Mouse (Mus musculus): Measurements from ENCODE around the gene Rpl38. TPM values are rescaled to one million over a fixed set of nuclear protein-coding genes. Genes with fewer than 3 reads are reported as not detected.

Rpl38 gene
- polyA plus RNA-seq, 1 experiment from 2014 or later = 977 TPM

DNA sequence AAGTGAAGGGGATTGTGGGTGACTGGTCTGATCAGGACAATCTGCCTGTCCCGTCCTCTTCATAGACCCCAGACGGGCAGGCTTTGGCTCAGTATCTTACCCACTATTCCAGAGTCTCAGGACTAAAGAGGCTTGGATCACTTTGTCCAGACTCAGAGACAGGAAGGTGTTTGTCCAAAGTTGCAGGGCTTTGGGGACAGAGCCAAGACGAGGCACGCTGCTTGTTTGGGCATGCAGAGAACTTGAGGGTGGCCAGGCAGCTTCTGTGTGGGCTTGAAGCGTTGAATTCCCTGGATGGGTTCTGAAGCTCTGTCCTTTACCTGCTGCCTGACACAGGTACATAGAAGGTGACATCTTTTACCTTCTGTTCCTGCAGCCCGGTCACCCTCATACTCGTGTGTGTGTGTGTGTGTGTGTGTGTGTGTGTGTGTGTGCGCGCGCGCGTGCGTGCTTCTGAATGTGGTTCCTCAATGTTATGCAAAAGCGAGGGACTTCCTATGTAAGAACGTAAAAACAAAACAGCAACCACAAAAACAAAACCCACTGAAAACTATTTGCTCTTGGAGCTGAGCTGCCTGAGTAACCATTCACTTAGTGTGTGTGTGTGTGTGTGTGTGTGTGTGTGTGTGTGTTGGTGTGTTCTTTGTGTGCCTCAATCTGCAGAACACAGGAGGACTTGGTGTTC, 34.1 kb downstream of the Rpl38 start:
- Histone ChIP-seq H3K27ac (ENCODE audit: low read depth, low read length) (no peak overlapping the region), H3K27me3 (ENCODE audit: control insufficient read depth, insufficient read depth, low read length) (no peaks in the 10 kb centered on the region), H3K4me1 (ENCODE audit: control insufficient read depth, insufficient read depth, low read length) (peaks cover 9% of the 10 kb centered on the region; the same call in 1 of the 2 replicates), H3K9me3 (ENCODE audit: control insufficient read depth, low read length) (no peaks in the 10 kb centered on the region), H3K9ac (ENCODE audit: low read length) (no peak overlapping the region), H3K4me2 (no peak overlapping the region), H3K36me3 (ENCODE audit: control insufficient read depth, insufficient read depth, low read length) (no peaks in the 10 kb centered on the region), H3K4me3 (ENCODE audit: low read depth, low read length) (no peak overlapping the region)
- 91% methylated on average over 15 of the region's 15 CpGs for WGBS
- DNase-seq (ENCODE audit: low spot score, missing footprints) = no peak
- ATAC-seq (ENCODE audit: low FRiP score) = no peak

DNA sequence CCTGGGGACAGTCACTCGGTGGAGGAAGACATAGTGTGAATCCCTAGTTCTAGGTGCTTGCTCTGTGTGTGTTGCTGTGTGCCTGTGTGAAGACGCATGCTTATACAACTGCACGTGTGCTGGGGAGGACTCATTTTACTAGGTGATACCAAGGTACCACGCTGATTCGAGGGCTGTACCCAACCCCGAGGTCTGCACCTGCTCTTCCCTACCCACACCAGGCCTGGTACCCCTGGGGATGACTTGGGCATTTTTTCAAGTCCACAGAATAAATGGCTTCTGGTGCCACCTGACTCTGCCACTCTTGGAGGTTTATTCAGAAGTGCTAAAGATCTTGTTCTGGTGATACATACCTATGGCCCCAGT, 34.7 kb downstream of the Rpl38 start:
- ATAC-seq (ENCODE audit: low FRiP score) (no peak), DNase-seq (ENCODE audit: low spot score, missing footprints) (no peak)
- H3K27ac ChIP-seq (ENCODE audit: low read depth, low read length) = no peak overlapping the region
- no peak overlapping the region for H3K4me3 ChIP-seq (ENCODE audit: low read depth, low read length)
- no peaks in the 10 kb centered on the region for H3K36me3 ChIP-seq (ENCODE audit: control insufficient read depth, insufficient read depth, low read length)
- no peaks in the 10 kb centered on the region for H3K27me3 ChIP-seq (ENCODE audit: control insufficient read depth, insufficient read depth, low read length)
- WGBS = 87% methylated on average over 6 of the region's 6 CpGs
- H3K4me2 ChIP-seq = no peak overlapping the region
- H3K4me1 ChIP-seq (ENCODE audit: control insufficient read depth, insufficient read depth, low read length) = peaks cover 9% of the 10 kb centered on the region; the same call in 1 of the 2 replicates
- H3K9ac ChIP-seq (ENCODE audit: low read length) = no peak overlapping the region
- no peaks in the 10 kb centered on the region for H3K9me3 ChIP-seq (ENCODE audit: control insufficient read depth, low read length)

DNA sequence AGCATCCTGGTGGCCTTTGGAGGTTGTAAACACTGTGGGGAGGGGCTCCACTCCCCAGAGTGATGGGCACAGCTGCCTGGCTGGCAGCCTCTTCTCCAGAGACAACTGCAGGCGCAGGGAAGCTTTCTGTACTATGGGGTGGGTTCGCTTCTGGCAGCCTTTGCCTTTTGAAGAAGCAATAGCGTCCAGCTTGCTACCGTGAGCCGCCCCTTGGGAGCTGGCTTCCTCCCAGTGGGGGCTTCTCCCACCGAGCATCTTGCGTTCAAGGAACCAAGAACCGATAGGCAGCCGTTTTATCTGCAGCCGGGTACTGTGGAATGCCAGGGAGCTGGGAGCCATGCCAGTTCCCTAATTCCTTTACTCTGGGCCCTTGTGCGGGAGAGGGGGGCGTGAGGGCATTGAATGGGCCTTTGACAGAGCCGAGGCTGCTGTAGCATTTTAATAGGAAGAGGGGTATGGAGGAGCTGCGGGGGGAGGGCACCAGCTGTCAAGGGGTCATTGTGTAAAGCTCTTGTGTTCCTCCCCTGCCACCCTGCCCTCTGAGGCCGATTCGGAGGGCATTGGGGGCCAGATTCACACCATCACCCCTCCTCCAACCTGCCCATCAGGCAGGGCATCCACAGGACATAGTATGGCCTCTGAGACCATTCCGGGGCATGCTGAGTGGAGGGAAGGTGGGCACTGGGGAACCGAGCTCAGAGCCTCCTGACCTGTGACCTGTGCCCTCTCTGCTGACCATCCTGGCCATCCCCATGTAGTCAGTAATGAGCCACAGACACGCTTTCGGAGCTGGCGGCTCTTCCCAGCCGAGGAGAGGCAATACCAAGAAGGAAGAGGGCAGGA, 36.0 kb downstream of the Rpl38 start:
- 59% methylated on average over 22 of the region's 22 CpGs for WGBS
- Histone ChIP-seq H3K9ac (ENCODE audit: low read length) (no peak overlapping the region), H3K4me3 (ENCODE audit: low read depth, low read length) (no peak overlapping the region), H3K27ac (ENCODE audit: low read depth, low read length) (no peak overlapping the region), H3K4me2 (no peak overlapping the region), H3K27me3 (ENCODE audit: control insufficient read depth, insufficient read depth, low read length) (no peaks in the 10 kb centered on the region), H3K36me3 (ENCODE audit: control insufficient read depth, insufficient read depth, low read length) (no peaks in the 10 kb centered on the region), H3K4me1 (ENCODE audit: control insufficient read depth, insufficient read depth, low read length) (peaks cover 9% of the 10 kb centered on the region; the same call in 1 of the 2 replicates), H3K9me3 (ENCODE audit: control insufficient read depth, low read length) (no peaks in the 10 kb centered on the region)
- ATAC-seq (ENCODE audit: low FRiP score) = no peak
- DNase-seq (ENCODE audit: low spot score, missing footprints) = no peak

DNA sequence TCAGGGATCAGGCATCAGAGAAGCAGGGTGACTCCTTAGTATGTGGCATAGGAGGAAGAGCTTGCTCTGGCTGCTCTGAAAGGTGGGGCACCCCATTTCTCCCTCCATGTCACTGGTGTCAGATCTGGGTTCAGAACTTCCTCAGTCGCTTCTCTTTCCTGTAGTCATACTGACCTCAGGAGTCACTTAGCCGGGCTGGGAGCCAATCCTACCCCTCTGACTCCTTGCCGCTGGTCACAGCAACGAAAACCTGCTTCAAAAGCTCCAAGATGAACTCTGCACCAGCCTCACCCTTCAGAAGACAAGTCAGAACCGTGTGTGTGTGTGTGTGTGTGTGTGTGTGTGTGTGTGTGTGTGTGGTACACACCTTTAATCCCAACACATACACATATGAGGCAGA, 38.0 kb downstream of the Rpl38 start:
- H3K27me3 ChIP-seq (ENCODE audit: control insufficient read depth, insufficient read depth, low read length) = no peaks in the 10 kb centered on the region
- DNase-seq (ENCODE audit: low spot score, missing footprints) (no peak), ATAC-seq (ENCODE audit: low FRiP score) (no peak)
- H3K27ac ChIP-seq (ENCODE audit: low read depth, low read length) = no peak overlapping the region
- peaks cover 9% of the 10 kb centered on the region; the same call in 1 of the 2 replicates for H3K4me1 ChIP-seq (ENCODE audit: control insufficient read depth, insufficient read depth, low read length)
- no peak overlapping the region for H3K4me3 ChIP-seq (ENCODE audit: low read depth, low read length)
- H3K9me3 ChIP-seq (ENCODE audit: control insufficient read depth, low read length) = no peaks in the 10 kb centered on the region
- no peaks in the 10 kb centered on the region for H3K36me3 ChIP-seq (ENCODE audit: control insufficient read depth, insufficient read depth, low read length)
- no peak overlapping the region for H3K9ac ChIP-seq (ENCODE audit: low read length)
- 85% methylated on average over 5 of the region's 5 CpGs for WGBS
- no peak overlapping the region for H3K4me2 ChIP-seq

DNA sequence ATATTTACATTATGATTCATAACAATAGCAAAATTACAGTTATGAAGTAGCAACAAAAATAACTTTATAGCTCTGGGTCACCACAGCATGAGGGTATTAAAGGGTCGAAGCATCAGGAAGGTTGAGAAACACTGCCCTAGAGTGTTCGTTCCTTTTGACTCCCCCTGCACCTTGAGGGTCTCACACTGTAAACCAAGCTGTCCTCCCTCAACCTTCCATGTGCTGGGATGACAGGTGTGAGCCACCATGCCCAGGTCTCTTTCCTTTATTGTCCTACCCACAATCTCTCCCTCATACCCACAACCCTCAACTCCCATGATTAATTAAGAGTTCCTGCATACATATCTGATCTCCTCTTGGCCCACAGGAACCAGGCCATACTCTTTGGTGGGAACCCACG, 43.1 kb downstream of the Rpl38 start:
- no peak for ATAC-seq (ENCODE audit: low FRiP score)
- WGBS = 90% methylated on average over 3 of the region's 3 CpGs
- H3K36me3 ChIP-seq (ENCODE audit: control insufficient read depth, insufficient read depth, low read length) = no peaks in the 10 kb centered on the region
- H3K4me1 ChIP-seq (ENCODE audit: control insufficient read depth, insufficient read depth, low read length) = no peaks in the 10 kb centered on the region
- no peak overlapping the region for H3K4me3 ChIP-seq (ENCODE audit: low read depth, low read length)
- no peak overlapping the region for H3K9ac ChIP-seq (ENCODE audit: low read length)
- no peak for DNase-seq (ENCODE audit: low spot score, missing footprints)
- H3K4me2 ChIP-seq = no peak overlapping the region
- no peak overlapping the region for H3K27ac ChIP-seq (ENCODE audit: low read depth, low read length)
- no peaks in the 10 kb centered on the region for H3K9me3 ChIP-seq (ENCODE audit: control insufficient read depth, low read length)
- no peaks in the 10 kb centered on the region for H3K27me3 ChIP-seq (ENCODE audit: control insufficient read depth, insufficient read depth, low read length)

DNA sequence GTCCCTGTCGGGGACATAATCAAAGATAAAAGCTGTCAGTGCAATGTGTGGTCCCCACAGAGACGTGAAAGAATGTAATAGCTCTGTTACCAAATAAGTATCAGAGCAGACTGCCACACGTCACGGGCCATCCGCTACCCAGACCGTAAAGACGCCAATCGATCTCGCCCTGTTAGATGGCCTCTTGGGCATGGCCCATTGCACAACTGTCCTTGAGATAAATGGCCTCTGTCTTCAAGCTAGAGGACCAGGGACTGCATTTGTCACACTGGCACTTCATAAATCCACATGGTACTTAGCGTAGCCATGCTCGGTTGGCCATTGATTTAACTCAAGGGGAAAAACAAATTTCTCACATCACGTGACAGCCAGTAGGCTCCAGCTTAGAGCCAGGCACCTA, 43.5 kb downstream of the Rpl38 start:
- ATAC-seq (ENCODE audit: low FRiP score) = no peak
- DNase-seq (ENCODE audit: low spot score, missing footprints) = no peak
- 88% methylated on average over 12 of the region's 12 CpGs for WGBS

DNA sequence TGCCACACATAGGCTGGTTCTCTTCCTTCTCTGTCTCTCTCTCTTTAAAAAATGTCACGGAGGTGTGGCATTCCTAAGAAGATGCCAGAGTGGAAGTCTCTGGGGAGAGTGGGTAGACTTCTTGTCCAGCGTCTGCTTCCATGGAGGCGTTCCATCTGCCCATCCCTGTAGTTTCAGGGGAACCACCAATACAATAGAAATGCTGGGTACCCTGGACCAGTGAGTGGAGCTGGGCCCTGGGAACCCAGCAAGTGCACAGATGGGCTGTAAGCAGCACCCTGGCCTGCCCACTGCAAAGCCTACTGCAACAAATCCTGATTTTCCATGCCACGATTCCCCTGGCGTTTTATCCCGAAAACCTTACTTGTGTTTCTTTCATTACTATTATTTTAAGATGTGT, 46.2 kb downstream of the Rpl38 start:
- H3K9me3 ChIP-seq (ENCODE audit: control insufficient read depth, low read length) = no peaks in the 10 kb centered on the region
- H3K4me3 ChIP-seq (ENCODE audit: low read depth, low read length) = no peak overlapping the region
- no peaks in the 10 kb centered on the region for H3K4me1 ChIP-seq (ENCODE audit: control insufficient read depth, insufficient read depth, low read length)
- no peak overlapping the region for H3K27ac ChIP-seq (ENCODE audit: low read depth, low read length)
- DNase-seq (ENCODE audit: low spot score, missing footprints) (no peak), ATAC-seq (ENCODE audit: low FRiP score) (no peak)
- no peak overlapping the region for H3K9ac ChIP-seq (ENCODE audit: low read length)
- no peaks in the 10 kb centered on the region for H3K27me3 ChIP-seq (ENCODE audit: control insufficient read depth, insufficient read depth, low read length)
- no peak overlapping the region for H3K4me2 ChIP-seq
- H3K36me3 ChIP-seq (ENCODE audit: control insufficient read depth, insufficient read depth, low read length) = no peaks in the 10 kb centered on the region
- WGBS = 86% methylated on average over 6 of the region's 6 CpGs

More for the DNA sequence above, 43.5 kb downstream of the Rpl38 start:
- Histone ChIP-seq H3K9ac (ENCODE audit: low read length) (no peak overlapping the region), H3K27ac (ENCODE audit: low read depth, low read length) (no peak overlapping the region), H3K4me2 (no peak overlapping the region), H3K4me1 (ENCODE audit: control insufficient read depth, insufficient read depth, low read length) (no peaks in the 10 kb centered on the region), H3K27me3 (ENCODE audit: control insufficient read depth, insufficient read depth, low read length) (no peaks in the 10 kb centered on the region), H3K36me3 (ENCODE audit: control insufficient read depth, insufficient read depth, low read length) (no peaks in the 10 kb centered on the region), H3K4me3 (ENCODE audit: low read depth, low read length) (no peak overlapping the region), H3K9me3 (ENCODE audit: control insufficient read depth, low read length) (no peaks in the 10 kb centered on the region)

DNA sequence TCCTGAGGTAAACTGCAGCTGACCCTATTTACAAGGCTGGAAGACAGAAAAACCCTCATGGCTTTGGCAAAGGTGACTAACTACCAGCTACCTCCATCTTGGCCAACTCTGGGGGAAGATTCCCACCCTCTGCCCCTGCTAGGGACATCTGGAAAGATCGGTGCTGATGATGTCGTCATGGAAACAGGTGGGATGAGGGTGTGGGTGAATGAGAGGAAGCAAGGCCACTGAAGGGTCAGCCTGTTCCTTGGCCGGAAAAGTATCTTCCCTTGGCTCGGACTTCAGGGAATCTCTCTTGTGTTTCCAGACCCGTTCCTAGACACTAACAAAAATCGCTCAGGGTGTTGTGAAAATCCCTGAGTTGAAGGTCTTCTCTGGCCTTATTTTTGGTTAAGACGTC, 47.2 kb downstream of the Rpl38 start:
- no peaks in the 10 kb centered on the region for H3K27me3 ChIP-seq (ENCODE audit: control insufficient read depth, insufficient read depth, low read length)
- H3K9ac ChIP-seq (ENCODE audit: low read length) = no peak overlapping the region
- DNase-seq (ENCODE audit: low spot score, missing footprints) = no peak
- no peaks in the 10 kb centered on the region for H3K9me3 ChIP-seq (ENCODE audit: control insufficient read depth, low read length)
- 79% methylated on average over 7 of the region's 7 CpGs for WGBS
- no peak overlapping the region for H3K4me2 ChIP-seq
- H3K27ac ChIP-seq (ENCODE audit: low read depth, low read length) = no peak overlapping the region
- ATAC-seq (ENCODE audit: low FRiP score) = no peak
- no peak overlapping the region for H3K4me3 ChIP-seq (ENCODE audit: low read depth, low read length)
- no peaks in the 10 kb centered on the region for H3K4me1 ChIP-seq (ENCODE audit: control insufficient read depth, insufficient read depth, low read length)
- no peaks in the 10 kb centered on the region for H3K36me3 ChIP-seq (ENCODE audit: control insufficient read depth, insufficient read depth, low read length)

DNA sequence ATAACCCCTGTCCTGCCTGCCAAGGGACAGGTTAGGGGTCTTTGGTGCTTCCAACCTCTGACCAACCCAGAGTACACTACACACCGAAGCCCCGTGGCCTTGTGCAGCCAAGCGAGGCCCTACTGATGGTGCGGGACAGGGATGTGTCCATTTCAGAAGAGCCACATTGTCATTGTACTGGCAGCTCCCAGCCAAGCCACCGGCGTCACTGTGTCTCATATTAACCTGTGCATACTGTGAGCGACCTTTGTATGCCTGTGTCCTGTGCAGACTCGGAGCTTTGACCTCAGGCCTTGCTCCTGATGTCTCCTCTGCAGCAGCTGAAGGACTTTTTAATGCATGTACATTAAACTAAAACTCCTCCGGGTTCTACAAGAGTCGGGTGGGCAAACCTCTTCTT, 52.2 kb downstream of the Rpl38 start:
- H3K4me3 ChIP-seq (ENCODE audit: low read depth, low read length) = no peak overlapping the region
- no peaks in the 10 kb centered on the region for H3K36me3 ChIP-seq (ENCODE audit: control insufficient read depth, insufficient read depth, low read length)
- H3K9me3 ChIP-seq (ENCODE audit: control insufficient read depth, low read length) = no peaks in the 10 kb centered on the region
- H3K4me2 ChIP-seq = no peak overlapping the region
- no peak overlapping the region for H3K9ac ChIP-seq (ENCODE audit: low read length)
- no peak for DNase-seq (ENCODE audit: low spot score, missing footprints)
- 92% methylated on average over 10 of the region's 10 CpGs for WGBS
- no peak for ATAC-seq (ENCODE audit: low FRiP score)
- H3K4me1 ChIP-seq (ENCODE audit: control insufficient read depth, insufficient read depth, low read length) = no peaks in the 10 kb centered on the region
- no peak overlapping the region for H3K27ac ChIP-seq (ENCODE audit: low read depth, low read length)
- no peaks in the 10 kb centered on the region for H3K27me3 ChIP-seq (ENCODE audit: control insufficient read depth, insufficient read depth, low read length)

Measured in midbrain, embryonic 11.5 days (tissue).